ENCODE assay signal across 12 mouse cellular contexts in genomic region chr4:156184291-156184954, GRCm38 (mm10). TPM values are rescaled to one million over a fixed set of nuclear protein-coding genes. Genes with fewer than 3 reads are reported as not detected.
DNase-seq lines count a peak whose midpoint lies in the region; ATAC-seq and TF ChIP-seq lines count a peak whose summit lies in the region.
"Had no signal": no experiment of that assay in that cellular context is flagged by ENCODE, and none has a peak within 500 bp of the region (broad histone marks: within the 10 kb centered on the region; RNA-seq: fewer than 3 reads in every experiment).

No protein-coding gene starts in this region.

- DNase-seq in neural tube, embryonic 11.5 days (ENCODE audit: low spot score) = no peak
- no peak for DNase-seq in neural tube, embryonic 10.5 days (ENCODE audit: extremely low spot score, low spot score)
- DNase-seq in thymus, postnatal 4 days = no peak
- no peak for DNase-seq in thymus, adult 2 months
- no peak for DNase-seq in testis, postnatal 10 days (ENCODE audit: low spot score)
- DNase-seq: cerebellum, adult 11-12 months; gastrocnemius, postnatal 36 days; lung, embryonic 14.5 days had no signal

- no peaks in the 10 kb centered on the region for H3K27me3 ChIP-seq in neural tube, embryonic 11.5 days (ENCODE audit: control insufficient read depth, insufficient read depth, low read length)
- H3K27me3 ChIP-seq in forebrain, embryonic 12.5 days = no peaks in the 10 kb centered on the region
- no peaks in the 10 kb centered on the region for H3K27me3 ChIP-seq in hindbrain, embryonic 15.5 days
- no peaks in the 10 kb centered on the region for H3K27me3 ChIP-seq in neural tube, embryonic 15.5 days (replicated peaks)
- no peaks in the 10 kb centered on the region; the same call in 1 of the 2 replicates for H3K27me3 ChIP-seq in thymus, adult 2 months (ENCODE audit: control insufficient read depth, insufficient read depth, low read length)
- H3K27me3 ChIP-seq: Patski had no signal

- ATAC-seq in neural tube, embryonic 11.5 days (ENCODE audit: insufficient read depth, low FRiP score, low TSS enrichment) = no peak
- ATAC-seq in forebrain, embryonic 12.5 days (ENCODE audit: low FRiP score) = no peak
- no peak for ATAC-seq in hindbrain, embryonic 15.5 days (ENCODE audit: low FRiP score, low read depth)
- no peak for ATAC-seq in neural tube, embryonic 15.5 days (ENCODE audit: low FRiP score)
- ATAC-seq: Patski had no signal

- peak overlapping the region; percentile 52 for H3K4me2 ChIP-seq in neural tube, embryonic 11.5 days (ENCODE audit: low read depth)
- peak overlapping the region; percentile 67 for H3K4me2 ChIP-seq in forebrain, embryonic 12.5 days
- H3K4me2 ChIP-seq in hindbrain, embryonic 15.5 days = peak overlapping the region; percentile 80
- H3K4me2 ChIP-seq in neural tube, embryonic 15.5 days = peak overlapping the region; percentile 78
- H3K4me2 ChIP-seq: lung, embryonic 14.5 days had no signal

- no peak for TF ChIP-seq POLR2A in thymus, adult 2 months (IDR thresholded peaks at IDR 0.05; ENCODE audit: control insufficient read depth, extremely low read depth, insufficient read depth, low read length, poor library complexity)

- H3K36me3 ChIP-seq in neural tube, embryonic 11.5 days (ENCODE audit: control insufficient read depth, insufficient read depth, low read length) = no peaks in the 10 kb centered on the region; the same call in 1 of the 2 replicates
- peaks cover 57% of the 10 kb centered on the region for H3K36me3 ChIP-seq in forebrain, embryonic 12.5 days (replicated peaks)
- peaks cover 10% of the 10 kb centered on the region for H3K36me3 ChIP-seq in hindbrain, embryonic 15.5 days
- H3K36me3 ChIP-seq in neural tube, embryonic 15.5 days = peaks cover under 1% of the 10 kb centered on the region
- H3K36me3 ChIP-seq in thymus, adult 2 months (ENCODE audit: control insufficient read depth, insufficient read depth, low read length) = no peaks in the 10 kb centered on the region

- 0 out of 2 replicates have a peak overlapping the region, but pooled peaks have one; percentile 27 for H3K9ac ChIP-seq in neural tube, embryonic 11.5 days (ENCODE audit: low read length)
- peak overlapping the region; percentile 82 for H3K9ac ChIP-seq in forebrain, embryonic 12.5 days
- H3K9ac ChIP-seq in hindbrain, embryonic 15.5 days = peak overlapping the region; percentile 72
- peak overlapping the region; percentile 72 for H3K9ac ChIP-seq in neural tube, embryonic 15.5 days (replicated peaks)

- no peaks in the 10 kb centered on the region for H3K9me3 ChIP-seq in neural tube, embryonic 11.5 days (ENCODE audit: control insufficient read depth, low read length)
- H3K9me3 ChIP-seq in forebrain, embryonic 12.5 days = no peaks in the 10 kb centered on the region
- no peaks in the 10 kb centered on the region for H3K9me3 ChIP-seq in hindbrain, embryonic 15.5 days
- H3K9me3 ChIP-seq in neural tube, embryonic 15.5 days (replicated peaks) = no peaks in the 10 kb centered on the region

- no peak for TF ChIP-seq CTCF in thymus, adult 2 months (IDR thresholded peaks at IDR 0.05; ENCODE audit: borderline replicate concordance, control insufficient read depth, extremely low read depth, insufficient read depth, low read length, poor library complexity)

- H3K4me3 ChIP-seq in neural tube, embryonic 11.5 days (ENCODE audit: low read depth, low read length) = peak overlapping the region; percentile 30
- H3K4me3 ChIP-seq in forebrain, embryonic 12.5 days (replicated peaks) = peak overlapping the region; percentile 46
- peak overlapping the region; percentile 53 for H3K4me3 ChIP-seq in hindbrain, embryonic 15.5 days
- H3K4me3 ChIP-seq in neural tube, embryonic 15.5 days (replicated peaks) = peak overlapping the region; percentile 55
- H3K4me3 ChIP-seq in thymus, adult 2 months (ENCODE audit: control insufficient read depth, insufficient read depth, low read length) = no peak overlapping the region

- peaks cover 34% of the 10 kb centered on the region for H3K4me1 ChIP-seq in neural tube, embryonic 11.5 days (ENCODE audit: control insufficient read depth, insufficient read depth, low read length)
- H3K4me1 ChIP-seq in forebrain, embryonic 12.5 days = peaks cover 81% of the 10 kb centered on the region
- peaks cover 97% of the 10 kb centered on the region for H3K4me1 ChIP-seq in hindbrain, embryonic 15.5 days (replicated peaks)
- H3K4me1 ChIP-seq in neural tube, embryonic 15.5 days = peaks cover 97% of the 10 kb centered on the region
- no peaks in the 10 kb centered on the region for H3K4me1 ChIP-seq in thymus, adult 2 months (replicated peaks; ENCODE audit: control insufficient read depth, insufficient read depth, low read length)

- 85% methylated on average over 7 of the region's 7 CpGs for WGBS in neural tube, embryonic 11.5 days
- WGBS in forebrain, embryonic 12.5 days = 85% methylated on average over 7 of the region's 7 CpGs
- 62% methylated on average over 7 of the region's 7 CpGs for WGBS in hindbrain, embryonic 15.5 days
- WGBS in neural tube, embryonic 15.5 days = 65% methylated on average over 7 of the region's 7 CpGs
- 93% methylated on average over 7 of the region's 7 CpGs for WGBS in thymus, adult 2 months

- H3K27ac ChIP-seq in neural tube, embryonic 11.5 days (ENCODE audit: low read depth, low read length) = no peak overlapping the region
- H3K27ac ChIP-seq in forebrain, embryonic 12.5 days = peak overlapping the region; percentile 96; the same call in 1 of the 2 replicates
- H3K27ac ChIP-seq in hindbrain, embryonic 15.5 days (replicated peaks) = peak overlapping the region; percentile 91
- H3K27ac ChIP-seq in neural tube, embryonic 15.5 days (replicated peaks) = peak overlapping the region; percentile 92; the same call in 1 of the 2 replicates
- no peak overlapping the region for H3K27ac ChIP-seq in thymus, adult 2 months (ENCODE audit: control insufficient read depth, insufficient read depth, low read length)

RNA-seq across cellular contexts. Expression of gene Agrn, which starts 12.9 kb away (rescaled TPM):
- 85.9 and 91.9 TPM in 2 replicates for polyA plus RNA-seq in neural tube, embryonic 11.5 days (2014; fragmentation: Nextera tagmentation; extraction: Ambion mirVana)
- polyA plus RNA-seq in forebrain, embryonic 12.5 days (2016; fragmentation: Nextera tagmentation; extraction: Ambion mirVana) = 139 and 152 TPM in 2 replicates
- polyA plus RNA-seq in hindbrain, embryonic 15.5 days (2015; fragmentation: Nextera tagmentation; extraction: Ambion mirVana) = 116 TPM in 2 replicates
- polyA plus RNA-seq in neural tube, embryonic 15.5 days (2015; fragmentation: Nextera tagmentation; extraction: Ambion mirVana) = 87.2 and 100 TPM in 2 replicates
- 40.3 and 48.7 TPM in 2 replicates for polyA plus RNA-seq in thymus, adult 2 months (2012; rRNA removed)

RNA-seq across cellular contexts. Expression of gene Isg15, which starts 16.2 kb away (rescaled TPM):
- not detected in 2 replicates for polyA plus RNA-seq in neural tube, embryonic 11.5 days (2014; fragmentation: Nextera tagmentation; extraction: Ambion mirVana)
- polyA plus RNA-seq in forebrain, embryonic 12.5 days (2016; fragmentation: Nextera tagmentation; extraction: Ambion mirVana) = 0.64 and 0.79 TPM in 2 replicates
- polyA plus RNA-seq in hindbrain, embryonic 15.5 days (2015; fragmentation: Nextera tagmentation; extraction: Ambion mirVana) = 1.5 and 5.1 TPM in 2 replicates
- 3.2 and 9.7 TPM in 2 replicates for polyA plus RNA-seq in neural tube, embryonic 15.5 days (2015; fragmentation: Nextera tagmentation; extraction: Ambion mirVana)
- 40.6 and 51.1 TPM in 2 replicates for polyA plus RNA-seq in thymus, adult 2 months (2012; rRNA removed)
- polyA plus RNA-seq: lung, embryonic 14.5 days had no signal

RNA-seq across cellular contexts. Expression of gene AW011738, which starts 18.7 kb away (rescaled TPM):
- polyA plus RNA-seq in neural tube, embryonic 11.5 days (2014; fragmentation: Nextera tagmentation; extraction: Ambion mirVana) = 1.5 and 1.8 TPM in 2 replicates
- 7.1 and 8.2 TPM in 2 replicates for polyA plus RNA-seq in forebrain, embryonic 12.5 days (2016; fragmentation: Nextera tagmentation; extraction: Ambion mirVana)
- 4.5 and 5.0 TPM in 2 replicates for polyA plus RNA-seq in hindbrain, embryonic 15.5 days (2015; fragmentation: Nextera tagmentation; extraction: Ambion mirVana)
- polyA plus RNA-seq in neural tube, embryonic 15.5 days (2015; fragmentation: Nextera tagmentation; extraction: Ambion mirVana) = 4.2 and 6.2 TPM in 2 replicates
- polyA plus RNA-seq in thymus, adult 2 months (2012; rRNA removed) = 10.0 and 10.8 TPM in 2 replicates

RNA-seq across cellular contexts. Expression of gene Perm1, which starts 31.2 kb away (rescaled TPM):
- polyA plus RNA-seq in neural tube, embryonic 11.5 days (2014; fragmentation: Nextera tagmentation; extraction: Ambion mirVana) = 0.57 and 0.85 TPM in 2 replicates
- polyA plus RNA-seq in forebrain, embryonic 12.5 days (2016; fragmentation: Nextera tagmentation; extraction: Ambion mirVana) = 2.1 and 2.4 TPM in 2 replicates
- 1.9 and 2.5 TPM in 2 replicates for polyA plus RNA-seq in hindbrain, embryonic 15.5 days (2015; fragmentation: Nextera tagmentation; extraction: Ambion mirVana)
- 2.3 and 2.8 TPM in 2 replicates for polyA plus RNA-seq in neural tube, embryonic 15.5 days (2015; fragmentation: Nextera tagmentation; extraction: Ambion mirVana)
- 2.0 and 9.5 TPM in 2 replicates for polyA plus RNA-seq in thymus, adult 2 months (2012; rRNA removed)

RNA-seq across cellular contexts. Expression of gene Plekhn1, which starts 50.2 kb away (rescaled TPM):
- 20.4 and 21.6 TPM in 2 replicates for polyA plus RNA-seq in neural tube, embryonic 11.5 days (2014; fragmentation: Nextera tagmentation; extraction: Ambion mirVana)
- 27.6 and 28.5 TPM in 2 replicates for polyA plus RNA-seq in forebrain, embryonic 12.5 days (2016; fragmentation: Nextera tagmentation; extraction: Ambion mirVana)
- polyA plus RNA-seq in hindbrain, embryonic 15.5 days (2015; fragmentation: Nextera tagmentation; extraction: Ambion mirVana) = 26.1 and 30.4 TPM in 2 replicates
- polyA plus RNA-seq in neural tube, embryonic 15.5 days (2015; fragmentation: Nextera tagmentation; extraction: Ambion mirVana) = 27.2 and 28.7 TPM in 2 replicates
- polyA plus RNA-seq in thymus, adult 2 months (2012; rRNA removed) = 141 and 145 TPM in 2 replicates

Comparison
In these comparisons a context has a peak if more than half of its experiments do, and no peak if none do; other contexts are left out.
1. H3K27ac ChIP-seq: peak in forebrain, embryonic 12.5 days (single experiment), hindbrain, embryonic 15.5 days (single experiment) and neural tube, embryonic 15.5 days (single experiment); none in neural tube, embryonic 11.5 days (single experiment) and thymus, adult 2 months (single experiment).
2. H3K9ac ChIP-seq: peak in every context shown above with its lines; median percentile 82 in forebrain, embryonic 12.5 days; 72 in hindbrain, embryonic 15.5 days; 72 in neural tube, embryonic 15.5 days; 27 in neural tube, embryonic 11.5 days.
3. Peak in every context shown above with its lines, with median percentiles within 50 percentile points of each other: H3K4me2 ChIP-seq.